Mouse (Mus musculus) T-cell, adult 2 months (primary cell): ENCODE measurements around the gene Psmd2.
A peak's percentile ranks its signal among the peaks of the same experiment; 100 is the strongest.

Experiments
- DNase-seq: peaks from one replicate; pipeline ENCODE4 v3.0.0; 2022; ENCODE audit warnings: low spot score

Psmd2 gene

DNA sequence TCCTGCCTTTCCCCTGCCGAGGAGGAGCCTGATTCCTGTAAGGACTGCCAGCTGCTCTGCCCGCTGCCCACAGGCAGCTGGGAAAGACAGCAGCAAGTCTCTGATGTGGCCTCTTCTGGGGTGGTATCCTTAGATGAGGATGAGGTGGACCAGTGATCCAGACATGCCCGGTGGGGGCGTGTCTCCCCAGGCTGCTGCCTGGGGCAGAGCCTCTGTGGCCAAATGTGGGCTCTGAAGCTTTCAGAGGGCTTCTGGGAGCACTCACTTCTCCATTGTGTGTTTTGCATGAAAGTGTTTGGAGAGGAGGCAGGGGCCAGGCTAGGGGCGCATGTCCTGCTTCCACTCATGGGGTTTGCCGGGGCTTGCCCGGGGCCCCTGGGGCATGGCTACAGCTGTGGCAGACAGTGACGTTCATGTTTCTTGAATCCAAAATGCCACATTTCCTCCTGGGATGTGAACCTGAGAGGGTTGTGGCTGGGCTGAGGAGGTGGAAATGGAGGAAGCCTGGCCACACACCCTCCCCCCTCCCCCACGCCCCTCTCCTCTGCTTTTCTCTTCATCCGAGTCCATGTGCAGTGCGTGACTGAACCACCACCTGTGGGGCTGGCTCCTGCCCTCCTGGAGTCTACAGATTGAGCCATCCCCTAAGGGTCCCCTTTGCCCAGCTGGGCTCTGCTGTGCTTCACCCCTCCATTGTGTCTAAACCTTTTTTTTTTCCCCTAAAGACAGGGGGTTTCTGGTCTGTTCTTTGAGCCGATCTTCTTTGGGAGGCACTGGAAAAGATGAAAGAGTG is 50.5 kb downstream of the Psmd2 start:
- no peak for DNase-seq

DNA sequence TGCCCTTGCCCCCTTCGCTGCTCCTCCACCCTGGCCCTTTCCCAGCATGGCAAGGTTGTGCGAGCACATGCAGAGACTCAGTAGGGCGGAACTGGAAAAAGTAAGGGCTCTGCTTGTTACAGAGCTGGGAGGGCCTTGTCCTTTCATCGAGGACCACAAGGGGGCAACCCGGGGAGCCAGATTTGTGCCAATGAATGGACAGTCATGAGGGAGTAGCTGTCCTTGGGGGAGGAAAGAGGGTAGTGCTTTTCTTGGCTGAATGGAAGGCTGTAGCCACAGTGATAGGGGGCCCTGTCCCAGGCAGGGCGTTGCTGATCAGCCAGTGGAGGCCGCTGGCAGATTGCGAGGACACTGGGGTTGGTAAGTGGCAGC is 51.1 kb downstream of the Psmd2 start:
- no peak for DNase-seq

DNA sequence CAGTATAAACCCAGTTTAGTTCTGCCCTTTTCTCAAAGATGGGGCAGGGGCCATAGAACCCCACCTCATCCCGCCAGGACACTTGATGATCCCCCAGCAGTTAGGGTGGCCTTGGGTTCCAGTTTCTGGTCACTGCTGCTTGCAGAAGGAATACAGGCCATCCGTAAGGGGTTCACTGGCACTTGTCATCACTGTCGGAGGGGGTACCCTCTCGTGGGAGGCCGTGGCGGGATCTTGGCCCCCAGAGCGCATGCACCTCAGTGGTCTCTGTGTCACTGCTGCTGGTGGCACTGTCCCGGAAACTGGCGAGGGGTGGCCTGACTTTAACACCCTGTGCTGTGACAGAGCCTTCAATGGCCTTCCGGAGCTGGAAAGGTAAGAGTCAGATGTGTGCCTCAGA is 51.6 kb downstream of the Psmd2 start:
- no peak for DNase-seq

DNA sequence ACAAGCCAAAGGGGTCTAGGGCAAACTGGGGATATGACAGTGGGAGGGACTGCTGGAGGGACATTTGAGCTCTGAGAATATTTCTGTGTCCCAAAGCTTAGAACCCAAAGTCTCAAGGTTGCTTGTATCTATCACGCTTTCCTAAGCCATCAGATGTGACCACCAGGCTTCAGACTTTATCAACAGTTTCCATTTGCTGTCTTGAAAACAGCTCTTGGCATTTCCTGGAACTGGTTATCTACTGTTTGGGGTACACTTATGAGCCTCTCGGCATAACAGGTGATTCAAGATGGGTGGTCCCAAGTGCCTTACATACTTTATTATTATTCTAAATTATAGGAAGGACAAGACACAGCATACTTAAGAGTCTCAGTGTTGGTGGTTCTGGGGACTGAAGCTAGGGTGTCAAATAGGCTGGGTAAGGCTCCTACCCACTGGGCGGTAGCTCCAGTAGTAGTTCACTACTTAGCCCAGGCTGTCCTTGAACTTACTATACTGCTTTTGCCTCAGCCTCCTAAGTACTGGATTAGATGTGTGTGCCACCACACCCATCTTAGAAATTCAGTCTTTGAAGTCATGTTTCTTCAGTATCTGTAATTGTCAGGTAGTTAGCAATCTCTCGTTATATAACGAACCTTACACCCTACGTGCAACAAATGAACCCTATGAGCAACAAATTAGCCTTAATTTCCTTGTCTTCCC is 52.4 kb downstream of the Psmd2 start:
- DNase-seq, result no peak

DNA sequence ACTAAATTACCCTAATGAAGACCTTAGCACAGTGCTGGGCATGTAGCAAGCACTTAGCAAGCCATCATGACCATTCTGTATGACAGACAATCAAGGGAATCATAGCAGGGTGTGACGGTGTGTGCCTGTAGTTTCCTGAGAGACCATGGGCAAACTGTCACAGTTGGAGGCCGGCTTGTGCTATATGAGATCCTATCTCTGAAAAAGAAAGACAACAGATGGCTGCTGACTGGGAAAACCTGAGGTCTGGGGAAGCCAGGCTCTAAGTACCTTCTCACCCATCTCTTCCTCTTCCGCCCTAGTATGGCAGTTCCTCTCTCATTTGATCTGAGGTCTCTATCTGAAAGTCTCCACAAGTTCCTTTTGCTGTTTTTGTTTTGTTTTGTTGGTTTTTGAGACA is 54.3 kb downstream of the Psmd2 start:
- no peak for DNase-seq

DNA sequence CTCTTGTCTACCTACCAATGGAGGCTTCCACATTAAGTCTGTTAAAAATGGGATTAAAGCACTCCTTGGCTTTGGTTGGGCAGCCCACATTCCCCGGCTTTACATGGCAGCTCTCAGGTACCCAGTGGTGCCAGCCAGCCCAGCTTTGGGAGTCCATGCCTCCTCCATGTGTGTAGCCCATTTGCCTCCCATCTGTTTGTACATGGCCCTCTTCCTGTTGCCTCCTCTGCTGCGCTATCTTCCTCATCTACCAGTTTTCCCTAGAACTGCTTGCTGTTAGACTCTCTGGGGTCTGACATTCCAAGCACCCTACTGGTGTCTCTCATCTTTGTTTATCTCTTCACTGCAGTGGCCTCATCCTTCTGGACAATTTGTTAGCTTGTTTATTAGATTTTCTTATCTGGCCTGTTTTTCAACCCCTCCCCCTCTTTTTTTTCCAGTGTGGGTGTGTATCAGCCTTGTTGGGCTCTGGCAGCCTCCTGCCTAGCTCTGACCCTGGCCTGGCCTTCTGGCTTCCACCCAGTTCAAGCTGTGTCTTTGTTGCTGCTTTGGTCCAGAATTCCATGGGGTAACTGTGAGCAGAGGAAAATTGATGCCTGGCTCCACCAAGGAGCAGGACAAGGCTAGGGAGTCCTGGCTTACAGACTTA is 55.1 kb downstream of the Psmd2 start:
- DNase-seq, result no peak

DNA sequence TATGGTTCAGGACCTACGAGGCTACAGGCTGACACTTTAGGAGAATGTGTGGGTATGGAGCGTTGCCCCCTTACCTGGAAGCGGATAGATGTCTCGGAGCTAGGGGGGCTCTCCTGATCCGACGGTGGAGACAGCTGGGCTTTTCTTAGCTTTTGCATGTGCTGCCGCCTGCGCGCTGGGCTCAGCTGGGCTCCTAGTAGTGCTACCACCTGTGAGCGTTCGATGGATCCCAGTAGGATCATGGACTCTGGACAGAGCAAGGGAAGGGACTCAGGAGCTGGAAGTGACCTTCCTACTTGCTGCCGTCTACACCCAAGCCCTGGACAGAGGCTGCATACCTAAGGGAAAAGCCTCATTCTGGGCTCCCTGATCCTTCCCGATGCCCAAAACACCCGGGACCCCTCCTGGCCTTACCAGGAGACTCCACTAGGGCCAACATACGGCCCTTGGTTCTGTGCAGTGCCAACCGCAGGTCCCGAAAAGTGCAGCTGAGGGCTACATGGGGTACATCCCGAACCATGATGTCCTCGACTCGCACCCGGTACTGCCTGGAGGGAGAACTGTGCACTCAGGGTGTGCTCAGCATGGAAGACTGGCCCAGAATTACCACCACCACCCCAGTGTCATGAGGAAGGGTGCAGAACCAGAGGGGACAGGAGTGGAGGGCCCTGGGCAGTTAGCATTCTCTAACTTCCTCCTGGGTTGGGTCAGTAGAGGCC is 56.9 kb downstream of the Psmd2 start:
- DNase-seq, result no peak

DNA sequence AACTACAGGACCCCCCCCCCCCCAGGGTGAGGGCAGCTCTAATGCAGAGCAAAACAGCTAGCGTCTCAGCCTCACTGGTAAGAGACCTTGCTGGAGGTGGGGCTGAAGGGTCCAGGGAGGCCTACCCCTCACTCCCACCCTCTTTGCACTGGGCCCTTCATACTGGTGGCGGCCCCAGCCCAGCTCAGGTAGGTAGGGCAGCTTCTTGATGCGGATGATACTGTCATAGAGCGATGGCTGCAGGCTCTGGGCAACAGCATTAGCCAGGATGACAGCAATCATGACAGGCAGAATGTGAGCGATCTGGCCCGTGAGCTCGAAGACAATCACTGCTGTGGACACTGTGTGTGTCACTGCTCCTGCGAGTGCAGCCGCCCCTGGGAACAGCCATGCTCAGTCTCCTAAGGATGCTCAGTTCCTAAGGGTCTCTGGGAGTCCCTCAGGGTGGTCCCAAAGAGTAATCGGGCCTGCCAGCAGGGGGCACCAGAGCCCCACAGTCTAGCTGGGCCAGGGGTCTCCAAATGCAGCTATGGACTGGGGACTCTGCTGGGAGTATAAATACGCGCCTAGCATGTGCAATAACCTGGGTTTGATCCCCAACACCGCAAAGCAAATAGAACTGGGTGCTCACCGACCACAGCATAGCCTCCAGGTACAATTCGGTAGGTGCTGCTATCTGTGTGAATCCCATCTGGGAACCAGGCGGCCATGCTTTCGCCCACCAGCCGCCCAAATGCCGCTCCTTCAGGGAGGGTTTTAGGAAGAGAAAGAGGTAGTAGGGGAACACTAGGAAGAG is 57.7 kb downstream of the Psmd2 start:
- peak; percentile 20 for DNase-seq

DNA sequence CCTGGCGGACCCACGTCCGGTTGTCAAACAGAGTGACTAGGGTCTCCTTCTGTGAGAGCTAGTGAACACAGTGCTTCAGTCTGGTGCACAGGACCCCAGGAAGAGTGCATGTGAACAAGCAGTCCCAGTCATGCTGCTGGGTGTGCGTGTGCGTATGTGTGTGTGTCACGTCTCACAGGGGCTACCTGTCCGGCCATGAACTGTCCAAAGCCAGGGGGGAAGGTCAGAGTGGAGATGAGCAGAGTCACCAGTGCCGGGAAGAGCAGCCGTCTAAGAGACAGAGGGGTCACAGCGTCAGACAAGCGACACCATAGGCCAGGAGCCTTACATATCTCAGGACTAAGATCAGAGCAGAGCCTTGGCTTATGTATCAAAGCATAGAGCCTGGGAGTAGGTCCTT is 58.9 kb downstream of the Psmd2 start:
- DNase-seq, result no peak

DNA sequence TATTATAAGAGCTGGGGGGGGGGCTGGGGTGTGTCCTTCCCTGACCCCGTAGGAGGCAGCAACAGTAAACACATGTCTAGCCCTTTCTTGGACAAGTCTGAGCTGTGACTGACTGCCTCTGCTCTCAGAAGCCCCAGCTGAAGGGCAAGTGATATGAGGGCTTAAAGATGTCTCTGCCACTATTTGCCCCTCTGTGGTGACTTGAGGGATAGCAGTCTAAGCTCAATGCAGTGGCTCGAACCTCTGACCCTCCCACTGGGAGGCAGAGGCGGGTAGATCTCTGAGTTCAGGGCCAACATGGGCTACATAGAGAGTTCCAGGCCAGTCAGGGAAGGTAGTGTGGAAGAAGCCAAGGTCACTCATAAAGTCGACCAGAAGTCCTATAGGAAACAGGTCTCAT is 59.4 kb downstream of the Psmd2 start:
- no peak for DNase-seq

DNA sequence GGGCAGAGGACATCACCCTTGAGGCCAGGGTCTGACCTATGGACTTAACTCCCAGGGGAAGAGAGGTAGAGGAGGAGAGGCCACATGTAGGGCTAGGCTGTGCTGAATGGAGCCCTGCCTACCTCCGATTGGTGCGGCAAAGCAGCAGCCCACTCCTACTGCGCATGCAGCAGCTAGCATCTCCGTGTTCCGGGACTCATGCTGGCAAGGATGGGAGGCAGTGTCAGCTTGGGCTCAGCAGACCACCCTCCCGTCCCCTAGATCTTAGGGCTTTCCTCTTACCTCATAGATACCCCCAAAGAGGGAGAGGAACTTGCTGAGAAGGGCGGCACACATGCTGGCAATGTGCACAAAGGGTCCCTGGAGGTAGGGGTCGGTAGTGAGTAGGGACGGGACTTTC is 60.7 kb downstream of the Psmd2 start:
- DNase-seq, result no peak

DNA sequence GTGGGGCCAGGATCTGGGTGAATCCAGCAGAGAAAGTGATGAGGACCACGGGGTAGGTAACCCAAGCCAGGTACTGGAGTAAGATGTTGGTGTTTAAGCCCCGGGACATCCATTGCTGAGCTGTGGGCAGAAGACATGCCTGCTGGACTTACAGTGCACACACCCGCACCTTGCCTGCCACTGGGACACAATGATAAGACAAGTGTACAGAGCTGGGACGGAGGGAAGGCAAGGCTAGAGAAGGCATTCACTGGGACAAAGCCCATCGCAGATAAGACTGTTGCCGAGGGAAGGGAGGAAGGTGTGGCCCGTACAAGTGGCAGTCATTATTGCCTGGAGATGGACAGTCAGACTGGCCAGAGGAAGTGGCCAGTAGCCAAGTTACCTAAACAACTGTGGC is 61.4 kb downstream of the Psmd2 start:
- DNase-seq, result no peak
